Mouse (Mus musculus) ES-Bruce4 (cell line): Measurements from ENCODE around the gene Smpdl3b. TPM values are rescaled to one million over a fixed set of nuclear protein-coding genes. Genes with fewer than 3 reads are reported as not detected.

ENCODE experiments used
- H3K27ac ChIP-seq: 2 replicates; pipeline ENCODE4 v1.5.1; 2012; ENCODE audit warnings: low read length, inconsistent platforms; ENCODE audit not compliant: insufficient read depth
- H3K27me3 ChIP-seq: 2 replicates; pipeline ENCODE4 v1.6.1; 2012; ENCODE audit warnings: mild to moderate bottlenecking, low read length, inconsistent platforms; ENCODE audit not compliant: control insufficient read depth, poor library complexity, insufficient read depth, severe bottlenecking
- H3K36me3 ChIP-seq: 2 replicates; pipeline ENCODE4 v1.6.1; 2012; ENCODE audit warnings: inconsistent platforms, mild to moderate bottlenecking, low read length, moderate library complexity; ENCODE audit not compliant: control insufficient read depth, poor library complexity, insufficient read depth, severe bottlenecking
- H3K4me1 ChIP-seq: one replicate; pipeline ENCODE4 v1.8.1; 2011; ENCODE audit warnings: low read length; ENCODE audit not compliant: control insufficient read depth, insufficient read depth
- H3K4me3 ChIP-seq: 2 replicates; pipeline ENCODE4 v1.5.1; 2011; ENCODE audit warnings: low read depth, mild to moderate bottlenecking, low read length
- H3K9ac ChIP-seq: 2 replicates; pipeline ENCODE4 v1.6.1; 2012; ENCODE audit warnings: low read depth, mild to moderate bottlenecking, inconsistent platforms; ENCODE audit not compliant: poor library complexity, severe bottlenecking
- H3K9me3 ChIP-seq: replicated peaks from 2 replicates; pipeline ENCODE4 v1.6.1; 2012; ENCODE audit warnings: mild to moderate bottlenecking, low read length, inconsistent platforms; ENCODE audit not compliant: control insufficient read depth, poor library complexity, insufficient read depth, severe bottlenecking
- CTCF ChIP-seq: IDR thresholded peaks from one replicate; pipeline ENCODE4 v1.8.1; 2011; ENCODE audit warnings: low read depth, low read length
- EP300 ChIP-seq: IDR thresholded peaks from 2 replicates; pipeline ENCODE4 v1.6.1; 2011; ENCODE audit warnings: low read depth, low read length; ENCODE audit not compliant: insufficient read depth
- POLR2A ChIP-seq: IDR thresholded peaks from one replicate; pipeline ENCODE4 v1.8.1; 2011; ENCODE audit warnings: low read length; ENCODE audit not compliant: insufficient read depth
- polyA plus RNA-seq: library from polyadenylated mRNA; stranded (reverse); fragments of >200 nt; gene quantifications from 2 replicates; pipeline ENCODE4 v1.2.4, GENCODE M21; 2011; ENCODE audit warnings: low read depth; ENCODE audit not compliant: missing spikeins, insufficient read depth, insufficient read length

Smpdl3b gene
- polyA plus RNA-seq, 1 experiment: 6.4 TPM

DNA sequence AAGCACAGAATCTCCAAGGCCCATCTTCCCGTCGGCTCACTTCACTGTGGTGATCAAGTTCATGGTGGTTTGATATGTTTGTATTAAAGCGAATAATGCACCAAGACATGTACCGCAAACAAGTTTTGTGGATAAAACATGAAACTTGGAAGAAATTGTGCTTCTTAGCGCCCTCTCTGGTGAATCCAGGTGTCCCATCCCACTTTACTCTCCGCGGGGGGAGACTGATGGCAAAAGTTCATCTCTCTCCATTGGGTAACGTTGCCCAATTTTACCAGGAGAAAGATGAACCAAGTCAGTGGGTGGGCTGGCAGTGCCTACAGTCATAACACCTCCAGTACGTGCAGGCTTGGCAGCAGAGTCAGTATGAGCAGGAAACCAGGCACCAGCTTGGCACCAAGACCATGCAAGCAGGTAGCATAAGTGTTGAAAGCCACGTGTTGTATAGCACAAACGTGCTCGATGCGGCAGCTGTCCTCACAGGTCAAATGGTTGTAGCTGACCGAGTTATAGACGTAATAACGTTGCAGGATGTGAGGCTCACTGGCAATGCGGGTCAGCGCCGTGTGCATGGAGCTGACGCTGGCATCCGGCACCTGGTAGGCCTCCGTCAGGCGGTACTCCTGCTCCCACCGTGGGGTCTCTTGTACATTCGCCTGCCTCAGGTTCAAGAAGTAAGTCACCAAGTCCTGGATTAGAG, 23.8 kb downstream of the Smpdl3b start:
- peak overlapping the region; percentile 62 for H3K27ac ChIP-seq
- TF ChIP-seq CTCF (peak; percentile 32), POLR2A (no peak)
- peaks cover 5% of the 10 kb centered on the region for H3K4me1 ChIP-seq
- H3K36me3 ChIP-seq: no peaks in the 10 kb centered on the region
- no peaks in the 10 kb centered on the region for H3K9me3 ChIP-seq
- peak overlapping the region; percentile 67 for H3K4me3 ChIP-seq
- H3K9ac ChIP-seq: peak overlapping the region; percentile 72
- H3K27me3 ChIP-seq: no peaks in the 10 kb centered on the region

DNA sequence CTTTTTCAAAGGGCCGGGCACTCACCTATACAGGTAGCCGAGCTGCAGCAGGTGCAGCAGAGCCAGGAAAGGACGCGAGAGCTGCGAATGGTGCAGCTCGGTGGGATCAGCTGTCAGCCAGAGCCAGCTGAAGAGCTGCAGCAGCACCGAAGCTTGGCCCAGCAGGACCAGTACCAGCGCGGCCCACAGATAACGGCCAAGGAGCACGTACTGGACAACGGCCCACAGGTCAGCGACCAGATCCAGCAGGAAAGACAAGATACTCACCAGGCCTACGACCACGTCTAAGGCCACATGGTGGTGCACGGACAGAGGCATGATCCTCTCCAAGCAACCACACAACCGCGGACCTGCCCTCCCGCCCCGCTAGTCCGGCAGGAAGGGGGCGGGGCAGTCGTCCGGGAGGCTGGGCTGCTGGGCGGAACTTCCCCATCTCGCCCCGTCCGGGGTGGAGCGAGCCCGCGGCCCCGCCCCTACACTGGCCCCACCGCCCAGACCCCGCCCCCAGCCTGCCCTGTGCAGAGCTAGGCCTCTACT, 24.8 kb downstream of the Smpdl3b start, which contains the start of gene Xkr8:
Xkr8 (minus strand) TSS at position 399 of the 537 bp plus-strand sequence.
- 0 out of 2 replicates have a peak, but pooled peaks cover 6% of the 10 kb centered on the region for H3K36me3 ChIP-seq
- peaks cover 5% of the 10 kb centered on the region for H3K4me1 ChIP-seq
- peak within 1 kb of the TSS; percentile 74 for H3K4me3 ChIP-seq
- peak within 1 kb of the TSS; percentile 72 for H3K9ac ChIP-seq
- no peaks in the 10 kb centered on the region for H3K9me3 ChIP-seq
- peak; percentile 48 for TF ChIP-seq POLR2A
- TF ChIP-seq CTCF: no peak
- H3K27me3 ChIP-seq: no peaks in the 10 kb centered on the region
- H3K27ac ChIP-seq: peak within 1 kb of the TSS; percentile 62

DNA sequence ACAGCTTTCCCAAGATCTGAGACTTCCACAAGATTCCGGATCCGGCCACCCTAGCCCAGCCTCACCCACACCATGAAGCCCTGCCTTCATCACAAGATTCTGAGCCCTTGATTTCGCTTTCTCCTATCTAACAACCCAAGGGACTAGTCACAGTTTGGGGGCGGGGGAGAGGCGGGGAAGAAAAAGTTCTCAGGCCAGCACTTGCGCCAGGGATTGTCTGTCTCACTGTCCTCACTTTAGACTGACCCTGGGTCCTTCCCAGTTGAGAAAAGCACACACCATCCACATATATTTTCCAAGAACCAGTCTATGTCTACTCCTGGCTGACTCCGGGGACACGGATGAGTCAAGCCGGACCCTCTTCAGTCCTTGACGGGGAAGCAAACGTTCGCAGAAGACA, 25.4 kb downstream of the Smpdl3b start:
- no peak overlapping the region for H3K27ac ChIP-seq
- TF ChIP-seq EP300 (no peak), POLR2A (no peak), CTCF (no peak)

GRCm38 (mm10) chr4:132728233-132728632, 28.8 kb downstream of the Smpdl3b start:
- TF ChIP-seq POLR2A (no peak), EP300 (no peak), CTCF (no peak)

More for the DNA sequence above, 25.4 kb downstream of the Smpdl3b start:
- peaks cover 6% of the 10 kb centered on the region; the same call in 1 of the 2 replicates for H3K36me3 ChIP-seq
- H3K4me3 ChIP-seq: peak overlapping the region; percentile 74
- H3K4me1 ChIP-seq: peaks cover 5% of the 10 kb centered on the region
- peak overlapping the region; percentile 22 for H3K9ac ChIP-seq
- H3K27me3 ChIP-seq: no peaks in the 10 kb centered on the region
- no peaks in the 10 kb centered on the region for H3K9me3 ChIP-seq

DNA sequence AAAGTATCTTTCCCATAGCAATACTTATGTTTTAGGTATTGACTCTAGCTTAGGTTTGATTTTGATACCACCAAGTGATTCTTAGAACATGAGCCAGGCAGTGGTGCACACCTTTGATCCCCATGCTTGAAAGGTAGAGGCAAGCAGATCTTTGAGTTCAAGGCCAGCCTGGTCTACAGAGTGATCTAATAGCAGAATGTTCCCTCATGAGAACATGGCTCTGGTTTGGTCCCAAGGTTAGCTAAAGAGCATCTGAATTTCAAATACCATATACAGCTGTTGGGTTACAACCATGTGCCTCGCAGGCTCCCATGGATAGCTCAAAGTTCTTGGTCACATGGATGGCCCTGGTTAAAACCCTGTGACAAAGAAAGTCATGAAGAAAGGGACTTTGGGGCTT, 38.8 kb downstream of the Smpdl3b start:
- H3K27me3 ChIP-seq: no peaks in the 10 kb centered on the region
- peaks cover 26% of the 10 kb centered on the region for H3K36me3 ChIP-seq
- no peaks in the 10 kb centered on the region for H3K4me1 ChIP-seq
- H3K9me3 ChIP-seq: no peaks in the 10 kb centered on the region
- no peak overlapping the region for H3K27ac ChIP-seq
- no peak overlapping the region for H3K9ac ChIP-seq
- TF ChIP-seq POLR2A (no peak), CTCF (no peak), EP300 (no peak)
- no peak overlapping the region for H3K4me3 ChIP-seq

More at GRCm38 (mm10) chr4:132728233-132728632, 28.8 kb downstream of the Smpdl3b start:
- Histone ChIP-seq H3K4me1 (peaks cover 5% of the 10 kb centered on the region), H3K36me3 (peaks cover 6% of the 10 kb centered on the region; the same call in 1 of the 2 replicates), H3K9me3 (no peaks in the 10 kb centered on the region), H3K4me3 (no peak overlapping the region), H3K27me3 (no peaks in the 10 kb centered on the region), H3K27ac (no peak overlapping the region), H3K9ac (no peak overlapping the region)

DNA sequence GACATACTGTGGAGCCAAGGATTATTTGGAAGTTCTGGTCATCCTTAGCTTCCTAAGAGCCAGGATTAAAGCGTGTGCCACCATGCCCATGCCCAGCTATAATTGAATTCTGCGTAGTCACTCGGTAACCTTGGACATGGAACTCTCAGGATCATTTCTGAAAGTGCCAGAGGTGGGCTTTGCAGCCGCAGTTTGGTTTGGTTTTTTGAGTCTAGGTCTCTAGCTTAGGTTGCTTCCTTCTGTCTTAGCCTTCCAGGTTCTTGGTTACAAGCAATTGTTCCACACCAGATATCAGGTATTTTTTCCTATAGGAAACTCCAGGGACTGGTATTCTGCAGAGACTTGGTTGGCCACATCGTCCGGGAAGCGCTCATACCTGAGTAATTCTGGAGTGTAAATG, 43.9 kb downstream of the Smpdl3b start:
- peaks cover 49% of the 10 kb centered on the region for H3K36me3 ChIP-seq

More for the DNA sequence above, 43.9 kb downstream of the Smpdl3b start:
- no peak overlapping the region for H3K27ac ChIP-seq
- H3K9ac ChIP-seq: no peak overlapping the region
- H3K4me3 ChIP-seq: no peak overlapping the region
- TF ChIP-seq CTCF (no peak), EP300 (no peak), POLR2A (no peak)
- H3K27me3 ChIP-seq: no peaks in the 10 kb centered on the region
- H3K9me3 ChIP-seq: no peaks in the 10 kb centered on the region
- H3K4me1 ChIP-seq: no peaks in the 10 kb centered on the region
